Mouse (Mus musculus) c-Kit-positive CD71-negative TER-119-negative erythroid progenitor cells, embryonic 14.5 days (primary cell): ENCODE measurements around the gene Tagln2.

Experiments used
- DNase-seq: peaks from one replicate; pipeline ENCODE4 v3.0.0-alpha.2; 2013; ENCODE audit warnings: low read depth

Tagln2 gene

GRCm38 (mm10) chr1:172503111-172503997 lies 3.5 kb downstream of the Tagln2 start:
- DNase-seq, result no peak

- DNase-seq, result no peak
Observed at GRCm38 (mm10) chr1:172504756-172505155, 4.9 kb downstream of the Tagln2 start.

- DNase-seq, result no peak
Observed at GRCm38 (mm10) chr1:172507001-172507400, 7.2 kb downstream of the Tagln2 start.

GRCm38 (mm10) chr1:172507701-172508100 lies 7.9 kb downstream of the Tagln2 start:
- no peak for DNase-seq

GRCm38 (mm10) chr1:172508172-172508571 lies 8.3 kb downstream of the Tagln2 start:
- DNase-seq, result no peak

GRCm38 (mm10) chr1:172509235-172509634 lies 9.4 kb downstream of the Tagln2 start:
- no peak for DNase-seq

GRCm38 (mm10) chr1:172509983-172510382 lies 10.1 kb downstream of the Tagln2 start:
- no peak for DNase-seq

GRCm38 (mm10) chr1:172510421-172510972 lies 10.7 kb downstream of the Tagln2 start:
- no peak for DNase-seq

GRCm38 (mm10) chr1:172512962-172513361 lies 13.1 kb downstream of the Tagln2 start:
- DNase-seq, result no peak

- DNase-seq, result peak; percentile 83
Observed at GRCm38 (mm10) chr1:172513525-172514212, 13.8 kb downstream of the Tagln2 start.

- DNase-seq, result no peak
Observed at GRCm38 (mm10) chr1:172514213-172514529, 14.3 kb downstream of the Tagln2 start.

GRCm38 (mm10) chr1:172514551-172515268 lies 14.9 kb downstream of the Tagln2 start:
- DNase-seq, result no peak

- DNase-seq, result no peak
Observed at GRCm38 (mm10) chr1:172515396-172515795, 15.5 kb downstream of the Tagln2 start.

- no peak for DNase-seq
Observed at GRCm38 (mm10) chr1:172518013-172518412, 18.2 kb downstream of the Tagln2 start.

GRCm38 (mm10) chr1:172519644-172520043 lies 19.8 kb downstream of the Tagln2 start:
- no peak for DNase-seq

GRCm38 (mm10) chr1:172520576-172521440 lies 21.0 kb downstream of the Tagln2 start, which contains the start of gene Cfap45:
Gene Cfap45 (plus strand): TSS chr1:172520801.
- DNase-seq, result no peak

GRCm38 (mm10) chr1:172522524-172522923 lies 22.7 kb downstream of the Tagln2 start:
- DNase-seq, result no peak

GRCm38 (mm10) chr1:172523699-172524101 lies 23.9 kb downstream of the Tagln2 start:
- DNase-seq, result no peak

- DNase-seq, result no peak
Observed at GRCm38 (mm10) chr1:172525027-172525764, 25.3 kb downstream of the Tagln2 start.

- DNase-seq, result no peak
Observed at GRCm38 (mm10) chr1:172525971-172526370, 26.1 kb downstream of the Tagln2 start.
